Mouse (Mus musculus) limb, embryonic 13.5 days (tissue): ENCODE results near the gene Lrig3. TPM values are rescaled to one million over a fixed set of nuclear protein-coding genes. Genes with fewer than 3 reads are reported as not detected.

Experiments
- ATAC-seq: fragments of 200-750 bp; cut with Nextera tagmentation; 2 replicates; pipeline ENCODE4 v1.8.0; 2017; ENCODE audit warnings: low read depth, moderate number of reproducible peaks, moderate TSS enrichment; ENCODE audit not compliant: low FRiP score
- H3K27ac ChIP-seq: fragments of 300-500 bp; sonication (generic); 2 replicates; pipeline ENCODE4 v1.5.1; 2015; ENCODE audit warnings: inconsistent platforms, mild to moderate bottlenecking, moderate library complexity
- H3K27me3 ChIP-seq: fragments of 300-500 bp; sonication (generic); 2 replicates; pipeline ENCODE4 v1.6.1; 2015; ENCODE audit warnings: mild to moderate bottlenecking, inconsistent platforms
- H3K36me3 ChIP-seq: fragments of 300-500 bp; sonication (generic); 2 replicates; pipeline ENCODE4 v1.6.1; 2015; ENCODE audit warnings: inconsistent platforms, mild to moderate bottlenecking, moderate library complexity
- H3K4me1 ChIP-seq: fragments of 300-500 bp; sonication (generic); 2 replicates; pipeline ENCODE4 v1.6.1; 2015; ENCODE audit warnings: inconsistent platforms
- H3K4me2 ChIP-seq: fragments of 300-500 bp; sonication (generic); replicated peaks from 2 replicates; pipeline ENCODE4 v1.6.1; 2015; ENCODE audit warnings: inconsistent platforms, mild to moderate bottlenecking, moderate library complexity
- H3K4me3 ChIP-seq: fragments of 300-500 bp; sonication (generic); 2 replicates; pipeline ENCODE4 v1.5.1; 2015; ENCODE audit warnings: moderate library complexity, mild to moderate bottlenecking, inconsistent platforms
- H3K9ac ChIP-seq: fragments of 300-500 bp; sonication (generic); 2 replicates; pipeline ENCODE4 v1.6.1; 2015; ENCODE audit warnings: mild to moderate bottlenecking, inconsistent platforms
- H3K9me3 ChIP-seq: fragments of 300-500 bp; sonication (generic); 2 replicates; pipeline ENCODE4 v1.6.1; 2016; ENCODE audit warnings: inconsistent platforms
- WGBS: fragments of 180-500 bp; shearing (Covaris S2); methylation state at CpG from one replicate; pipeline ENCODE4 v1.1.7; 2015; 5-methylcytosine and 5-hydroxymethylcytosine counted together
- polyA plus RNA-seq: library from polyadenylated mRNA; unstranded; fragments of >200 nt; fragmentation: Nextera tagmentation; extraction: Ambion mirVana; gene quantifications from 2 replicates; pipeline ENCODE4 v1.2.1, GENCODE M21; 2015

Gene Lrig3
- polyA plus RNA-seq, 1 experiment from 2014 or later = 61.5 TPM

DNA sequence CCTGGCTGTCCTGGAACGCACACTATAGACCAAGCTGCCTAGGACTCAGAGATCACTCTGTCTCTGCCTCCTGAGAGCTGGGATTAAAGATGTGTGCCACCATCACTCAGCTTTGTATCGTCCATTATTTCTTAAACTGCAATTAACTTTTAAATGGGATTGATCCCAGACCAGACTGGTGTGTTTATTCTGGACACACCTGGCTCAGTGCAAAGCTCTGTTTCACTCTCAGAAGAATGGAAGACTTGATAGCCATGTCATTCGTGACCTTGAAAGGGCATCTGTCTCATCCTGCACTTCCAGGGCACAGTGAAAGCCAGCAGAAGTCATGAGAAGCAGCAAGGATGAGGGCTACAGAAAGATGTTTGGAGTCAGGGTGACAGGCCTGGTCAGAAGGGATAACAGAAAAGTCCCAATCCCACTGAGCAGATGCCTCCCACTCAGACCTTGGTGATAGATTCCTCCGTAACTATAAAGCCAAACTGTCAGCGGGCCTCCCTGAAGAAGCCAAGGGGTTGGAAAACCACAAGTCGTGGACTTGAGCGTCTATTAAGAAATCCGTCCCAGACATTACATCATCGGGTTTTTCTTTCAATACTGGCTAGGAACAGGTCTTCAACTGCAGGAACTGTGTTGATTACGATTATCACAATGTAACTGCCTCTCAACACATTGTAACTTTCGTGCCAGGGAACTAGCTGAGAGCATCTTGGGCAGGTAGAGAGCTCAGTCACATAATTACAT, 25.5 kb upstream of the Lrig3 start:
- ATAC-seq = no peak; the same call in 1 of the 2 replicates
- H3K4me3 ChIP-seq = no peak overlapping the region
- no peak overlapping the region for H3K4me2 ChIP-seq
- H3K36me3 ChIP-seq = no peaks in the 10 kb centered on the region
- H3K9ac ChIP-seq = no peak overlapping the region
- no peaks in the 10 kb centered on the region for H3K27me3 ChIP-seq
- peaks cover 63% of the 10 kb centered on the region for H3K4me1 ChIP-seq
- H3K27ac ChIP-seq = no peak overlapping the region
- no peaks in the 10 kb centered on the region for H3K9me3 ChIP-seq
- WGBS = 54% methylated on average over 11 of the region's 11 CpGs

DNA sequence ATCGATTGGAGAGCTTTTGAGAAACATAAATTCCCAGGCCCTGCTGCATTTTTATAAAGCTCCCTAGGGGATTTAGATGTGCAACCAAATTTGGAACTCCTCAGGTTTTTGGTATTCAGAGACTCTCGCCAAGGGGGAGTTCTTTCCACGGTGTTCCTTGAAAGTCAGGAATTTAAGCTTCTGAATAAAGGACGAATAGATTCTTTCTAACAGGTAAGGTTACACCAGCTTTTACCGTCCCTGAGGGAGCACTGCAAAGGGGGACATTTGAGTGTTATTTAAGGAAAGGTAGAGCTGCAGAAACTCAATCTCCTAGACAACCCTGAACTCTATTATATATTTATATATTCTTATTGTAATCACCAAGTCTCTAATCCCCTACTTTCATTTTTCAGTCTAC, 22.9 kb upstream of the Lrig3 start:
- no peak overlapping the region; the same call in 1 of the 2 replicates for H3K27ac ChIP-seq
- H3K4me1 ChIP-seq = peaks cover 60% of the 10 kb centered on the region
- no peak overlapping the region for H3K9ac ChIP-seq
- H3K4me3 ChIP-seq = no peak overlapping the region
- H3K27me3 ChIP-seq = no peaks in the 10 kb centered on the region
- 16% methylated on average over 5 of the region's 5 CpGs for WGBS
- no peak overlapping the region for H3K4me2 ChIP-seq
- no peaks in the 10 kb centered on the region for H3K36me3 ChIP-seq
- no peaks in the 10 kb centered on the region for H3K9me3 ChIP-seq
- 0 out of 2 replicates have a peak, but pooled peaks have one; percentile 41 for ATAC-seq

GRCm38 (mm10) chr10:125944762-125945504, 21.0 kb upstream of the Lrig3 start:
- H3K27ac ChIP-seq = no peak overlapping the region
- ATAC-seq = no peak
- H3K36me3 ChIP-seq = no peaks in the 10 kb centered on the region
- H3K4me2 ChIP-seq = no peak overlapping the region
- H3K9me3 ChIP-seq = no peaks in the 10 kb centered on the region
- 55% methylated on average over 11 of the region's 11 CpGs for WGBS
- no peak overlapping the region for H3K4me3 ChIP-seq
- no peaks in the 10 kb centered on the region for H3K27me3 ChIP-seq
- no peak overlapping the region for H3K9ac ChIP-seq
- peaks cover 69% of the 10 kb centered on the region for H3K4me1 ChIP-seq

DNA sequence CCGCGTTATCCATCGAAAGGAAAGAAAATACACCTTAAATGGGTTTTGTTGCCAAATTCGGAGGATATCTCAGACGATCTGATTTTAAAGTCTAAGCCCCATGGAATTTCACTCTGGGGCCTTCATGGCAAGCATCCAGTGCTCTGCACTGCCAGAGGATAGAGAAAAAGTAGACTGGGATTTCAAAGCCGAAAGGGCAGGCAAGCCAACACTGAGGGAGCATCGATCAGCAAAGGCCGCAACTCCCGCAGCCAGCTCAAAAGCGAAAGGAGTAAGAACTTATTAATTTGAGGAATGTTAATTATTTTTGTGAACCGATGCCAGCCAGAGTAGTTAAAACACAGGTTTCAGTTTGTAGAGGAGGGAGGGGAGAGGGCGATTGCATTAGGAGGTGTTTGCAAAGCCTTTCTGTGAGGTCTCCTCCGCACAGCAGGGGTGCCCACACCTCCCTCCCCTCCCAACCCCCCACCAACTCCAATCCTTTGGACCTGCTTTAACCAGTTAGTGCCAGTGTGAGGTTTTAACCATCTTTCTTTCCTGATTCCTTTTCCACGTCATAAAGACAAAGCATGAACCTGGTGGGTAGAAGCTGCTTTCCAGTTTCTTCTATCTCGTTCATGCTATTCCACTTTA, 17.0 kb upstream of the Lrig3 start:
- Histone ChIP-seq H3K4me3 (peak overlapping the region; percentile 3; the same call in 1 of the 2 replicates), H3K4me1 (peaks cover 50% of the 10 kb centered on the region), H3K9me3 (no peaks in the 10 kb centered on the region), H3K36me3 (no peaks in the 10 kb centered on the region), H3K4me2 (peak overlapping the region; percentile 53), H3K27ac (0 out of 2 replicates have a peak overlapping the region, but pooled peaks have one; percentile 15), H3K9ac (peak overlapping the region; percentile 21; the same call in 1 of the 2 replicates), H3K27me3 (no peaks in the 10 kb centered on the region)
- peak; percentile 51; the same call in 1 of the 2 replicates for ATAC-seq
- 22% methylated on average over 15 of the region's 15 CpGs for WGBS

- ATAC-seq = no peak
- Histone ChIP-seq H3K27me3 (no peaks in the 10 kb centered on the region), H3K4me1 (peaks cover 53% of the 10 kb centered on the region), H3K9ac (no peak overlapping the region), H3K36me3 (no peaks in the 10 kb centered on the region), H3K4me2 (no peak overlapping the region), H3K9me3 (no peaks in the 10 kb centered on the region), H3K4me3 (no peak overlapping the region), H3K27ac (no peak overlapping the region)
- 67% methylated on average over 5 of the region's 5 CpGs for WGBS
Measured at GRCm38 (mm10) chr10:125951633-125952032, 14.3 kb upstream of the Lrig3 start.

GRCm38 (mm10) chr10:125954343-125954742, 11.6 kb upstream of the Lrig3 start:
- H3K4me3 ChIP-seq = no peak overlapping the region
- peak overlapping the region; percentile 32 for H3K4me2 ChIP-seq
- H3K36me3 ChIP-seq = no peaks in the 10 kb centered on the region
- H3K9me3 ChIP-seq = no peaks in the 10 kb centered on the region
- no peak overlapping the region for H3K9ac ChIP-seq
- peaks cover 56% of the 10 kb centered on the region for H3K4me1 ChIP-seq
- no peak for ATAC-seq
- H3K27me3 ChIP-seq = no peaks in the 10 kb centered on the region
- H3K27ac ChIP-seq = peak overlapping the region; percentile 70
- WGBS = 39% methylated on average over 7 of the region's 7 CpGs

GRCm38 (mm10) chr10:125954747-125955530, 11.0 kb upstream of the Lrig3 start:
- no peaks in the 10 kb centered on the region for H3K36me3 ChIP-seq
- ATAC-seq = peak; percentile 92
- H3K9me3 ChIP-seq = no peaks in the 10 kb centered on the region
- 42% methylated on average over 12 of the region's 12 CpGs for WGBS
- peak overlapping the region; percentile 70 for H3K27ac ChIP-seq
- H3K4me3 ChIP-seq = no peak overlapping the region
- H3K9ac ChIP-seq = no peak overlapping the region
- peaks cover 50% of the 10 kb centered on the region for H3K4me1 ChIP-seq
- H3K27me3 ChIP-seq = no peaks in the 10 kb centered on the region
- peak overlapping the region; percentile 32 for H3K4me2 ChIP-seq

DNA sequence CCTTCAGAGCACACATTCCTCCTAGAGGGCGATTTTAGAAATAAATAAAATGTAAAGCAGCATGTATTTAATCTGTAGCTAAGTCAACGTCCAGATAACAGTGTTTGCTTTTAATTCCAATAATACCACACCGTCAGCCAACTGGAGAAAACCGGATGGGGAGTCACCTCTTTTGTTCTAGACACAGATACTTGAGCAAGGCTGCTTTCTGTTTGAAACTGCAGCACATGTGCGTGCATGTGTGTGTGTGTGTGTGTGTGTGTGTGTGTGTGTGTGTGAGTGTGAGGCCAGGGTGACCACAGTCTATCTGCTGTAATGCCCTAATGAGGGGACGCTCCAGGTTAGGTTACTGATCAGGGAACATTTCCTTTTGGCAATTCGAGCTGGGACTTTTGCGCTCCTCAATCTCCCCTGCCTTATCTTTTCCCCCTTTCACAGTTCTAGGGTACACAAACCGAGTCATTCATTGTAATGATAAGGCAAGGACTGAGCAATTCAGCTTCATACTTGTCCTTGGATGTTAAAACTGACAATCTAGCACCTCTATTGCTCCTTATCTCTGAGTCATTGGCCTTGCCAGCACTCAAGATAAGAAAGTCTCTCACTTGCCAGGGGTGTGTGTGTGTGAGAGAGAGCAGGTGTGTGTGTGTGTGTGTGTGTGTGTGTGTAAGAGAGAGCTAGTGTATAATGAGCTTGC, 4.4 kb upstream of the Lrig3 start:
- H3K27ac ChIP-seq = no peak overlapping the region
- H3K4me3 ChIP-seq = no peak overlapping the region
- H3K36me3 ChIP-seq = no peaks in the 10 kb centered on the region
- WGBS = 71% methylated on average over 9 of the region's 9 CpGs
- ATAC-seq = no peak
- no peak overlapping the region for H3K9ac ChIP-seq
- no peaks in the 10 kb centered on the region for H3K9me3 ChIP-seq
- H3K4me1 ChIP-seq = peaks cover 32% of the 10 kb centered on the region
- H3K27me3 ChIP-seq = no peaks in the 10 kb centered on the region
- H3K4me2 ChIP-seq = no peak overlapping the region

- no peaks in the 10 kb centered on the region for H3K27me3 ChIP-seq
- peaks cover 19% of the 10 kb centered on the region for H3K4me1 ChIP-seq
- no peak for ATAC-seq
- WGBS = 75% methylated on average over 3 of the region's 3 CpGs
- H3K9me3 ChIP-seq = no peaks in the 10 kb centered on the region
- no peak overlapping the region for H3K4me3 ChIP-seq
- no peaks in the 10 kb centered on the region for H3K36me3 ChIP-seq
- H3K27ac ChIP-seq = no peak overlapping the region; the same call in 1 of the 2 replicates
- no peak overlapping the region for H3K9ac ChIP-seq
- peak overlapping the region; percentile 72 for H3K4me2 ChIP-seq
Measured at GRCm38 (mm10) chr10:125964709-125965108, 1.3 kb upstream of the Lrig3 start.

GRCm38 (mm10) chr10:125966481-125967251, 698 bp downstream of the Lrig3 start:
- ATAC-seq = no peak

More at GRCm38 (mm10) chr10:125966481-125967251, 698 bp downstream of the Lrig3 start:
- peak overlapping the region; percentile 98 for H3K4me3 ChIP-seq
- under 1% methylated on average over 58 of the region's 59 CpGs for WGBS
- no peaks in the 10 kb centered on the region for H3K9me3 ChIP-seq
- peak overlapping the region; percentile 100 for H3K9ac ChIP-seq
- no peaks in the 10 kb centered on the region for H3K27me3 ChIP-seq
- peak overlapping the region; percentile 100 for H3K27ac ChIP-seq
- H3K36me3 ChIP-seq = no peaks in the 10 kb centered on the region
- H3K4me2 ChIP-seq = peak overlapping the region; percentile 72
- H3K4me1 ChIP-seq = peaks cover 30% of the 10 kb centered on the region
